Mouse (Mus musculus) layer of hippocampus, adult 8-10 months (tissue): ENCODE measurements around the gene Tekt1. TPM values are rescaled to one million over a fixed set of nuclear protein-coding genes. Genes with fewer than 3 reads are reported as not detected.

Source experiments
- DNase-seq, 2 experiments: peaks; one replicate each; pipeline ENCODE4 v3.0.0; 2022; ENCODE audit warnings: low spot score in 2 of 2
- total RNA-seq, 4 experiments: library from RNA; stranded (reverse); gene quantifications; 2 replicates each; pipeline ENCODE4 v1.2.4; 2022

Gene Tekt1
- total RNA-seq = 1 to 10 TPM; 1.7 to 3.8 (median 3.3) TPM

- DNase-seq = no peak
Observed at GRCm38 (mm10) chr11:72362347-72362741, at the start of gene Tekt1. Tekt1 (minus strand) TSS chr11:72362442.

- no peak for DNase-seq
Observed at GRCm38 (mm10) chr11:72411945-72412344, 49.7 kb upstream of the Tekt1 start.

GRCm38 (mm10) chr11:72411093-72411921, 49.1 kb upstream of the Tekt1 start, which contains the start of gene Smtnl2:
Smtnl2 (minus strand) TSS chr11:72411713.
- peak in 1 of 2 experiments; percentile 29 for DNase-seq

- DNase-seq = no peak
Observed at GRCm38 (mm10) chr11:72410521-72411092, 48.4 kb upstream of the Tekt1 start.

GRCm38 (mm10) chr11:72409649-72410385, 47.6 kb upstream of the Tekt1 start:
- no peak for DNase-seq

- no peak for DNase-seq
Observed at GRCm38 (mm10) chr11:72408451-72409170, 46.4 kb upstream of the Tekt1 start.

GRCm38 (mm10) chr11:72407574-72407973, 45.3 kb upstream of the Tekt1 start:
- no peak for DNase-seq

- DNase-seq = no peak
Observed at GRCm38 (mm10) chr11:72407081-72407480, 44.8 kb upstream of the Tekt1 start.

- no peak for DNase-seq
Observed at GRCm38 (mm10) chr11:72406079-72406675, 43.9 kb upstream of the Tekt1 start.

- no peak for DNase-seq
Observed at GRCm38 (mm10) chr11:72405532-72405931, 43.3 kb upstream of the Tekt1 start.

GRCm38 (mm10) chr11:72402969-72403368, 40.7 kb upstream of the Tekt1 start:
- DNase-seq = no peak

GRCm38 (mm10) chr11:72402017-72402416, 39.8 kb upstream of the Tekt1 start:
- no peak for DNase-seq

GRCm38 (mm10) chr11:72401068-72401467, 38.8 kb upstream of the Tekt1 start:
- DNase-seq = no peak

- DNase-seq = no peak
Observed at GRCm38 (mm10) chr11:72397811-72398525, 35.7 kb upstream of the Tekt1 start.

GRCm38 (mm10) chr11:72397072-72397471, 34.8 kb upstream of the Tekt1 start:
- DNase-seq = peak in 1 of 2 experiments; percentile 27

- no peak for DNase-seq
Observed at GRCm38 (mm10) chr11:72396621-72397020, 34.4 kb upstream of the Tekt1 start.

GRCm38 (mm10) chr11:72395652-72396051, 33.4 kb upstream of the Tekt1 start:
- DNase-seq = no peak

GRCm38 (mm10) chr11:72394694-72395093, 32.5 kb upstream of the Tekt1 start:
- DNase-seq = no peak

- peak in 1 of 2 experiments; percentile 16 for DNase-seq
Observed at GRCm38 (mm10) chr11:72393669-72394068, 31.4 kb upstream of the Tekt1 start.

GRCm38 (mm10) chr11:72393243-72393642, 31.0 kb upstream of the Tekt1 start:
- DNase-seq = no peak
